Mouse (Mus musculus) spleen, adult 2 months (tissue): Measurements from ENCODE around the gene Phf2. TPM values are rescaled to one million over a fixed set of nuclear protein-coding genes. Genes with fewer than 3 reads are reported as not detected.
"Not testable (repeated sequence)": the region's sequence is repeated elsewhere in the genome, so short reads cannot be mapped to it uniquely, and the experiment has no call there.

Experiments
- DNase-seq, 2 experiments: peaks; one replicate each; pipeline versions ENCODE4 v3.0.0 to v3.0.0-alpha.2; 2012 to 2021; ENCODE audit warnings: low spot score in 2 of 2, low read depth in 1 of 2
- H3K27ac ChIP-seq: fragments of 200-500 bp; 2 replicates; pipeline ENCODE4 v1.5.1; 2012; ENCODE audit warnings: low read length, inconsistent platforms; ENCODE audit not compliant: insufficient read depth
- H3K27me3 ChIP-seq: fragments of 200-500 bp; 2 replicates; pipeline ENCODE4 v1.6.1; 2012; ENCODE audit warnings: mild to moderate bottlenecking, moderate library complexity, low read length, inconsistent platforms; ENCODE audit not compliant: control insufficient read depth, insufficient read depth
- H3K36me3 ChIP-seq: fragments of 200-500 bp; 2 replicates; pipeline ENCODE4 v1.6.1; 2012; ENCODE audit warnings: mild to moderate bottlenecking, low read length, inconsistent platforms; ENCODE audit not compliant: control insufficient read depth, insufficient read depth
- H3K4me1 ChIP-seq: fragments of 200-500 bp; 2 replicates; pipeline ENCODE4 v1.6.1; 2011; ENCODE audit warnings: inconsistent platforms; ENCODE audit not compliant: control insufficient read depth, insufficient read depth, insufficient read length
- H3K4me3 ChIP-seq: fragments of 200-500 bp; 2 replicates; pipeline ENCODE4 v1.5.1; 2011; ENCODE audit warnings: mild to moderate bottlenecking, inconsistent platforms; ENCODE audit not compliant: insufficient read depth, insufficient read length; ENCODE audit errors: extremely low read depth
- CTCF ChIP-seq: fragments of 200-500 bp; IDR thresholded peaks from 2 replicates; pipeline ENCODE4 v1.5.1; 2011; ENCODE audit warnings: mild to moderate bottlenecking, inconsistent platforms; ENCODE audit not compliant: insufficient read depth, insufficient read length, insufficient replicate concordance; ENCODE audit errors: extremely low read depth
- POLR2A ChIP-seq: fragments of 200-500 bp; IDR thresholded peaks from 2 replicates; pipeline ENCODE4 v1.6.1; 2011; ENCODE audit warnings: low read depth, low read length, inconsistent platforms
- WGBS: fragments of 180-500 bp; shearing (Covaris S2); methylation state at CpG from one replicate; pipeline ENCODE4 v1.1.7; 2018; 5-methylcytosine and 5-hydroxymethylcytosine counted together
- polyA plus RNA-seq: library from polyadenylated mRNA; depleted of rRNA; stranded (reverse); fragments of >200 nt; gene quantifications from 2 replicates; pipeline ENCODE4 v1.2.3, GENCODE M21; 2012

Phf2 gene
- polyA plus RNA-seq, 1 experiment, result 16.4 TPM

DNA sequence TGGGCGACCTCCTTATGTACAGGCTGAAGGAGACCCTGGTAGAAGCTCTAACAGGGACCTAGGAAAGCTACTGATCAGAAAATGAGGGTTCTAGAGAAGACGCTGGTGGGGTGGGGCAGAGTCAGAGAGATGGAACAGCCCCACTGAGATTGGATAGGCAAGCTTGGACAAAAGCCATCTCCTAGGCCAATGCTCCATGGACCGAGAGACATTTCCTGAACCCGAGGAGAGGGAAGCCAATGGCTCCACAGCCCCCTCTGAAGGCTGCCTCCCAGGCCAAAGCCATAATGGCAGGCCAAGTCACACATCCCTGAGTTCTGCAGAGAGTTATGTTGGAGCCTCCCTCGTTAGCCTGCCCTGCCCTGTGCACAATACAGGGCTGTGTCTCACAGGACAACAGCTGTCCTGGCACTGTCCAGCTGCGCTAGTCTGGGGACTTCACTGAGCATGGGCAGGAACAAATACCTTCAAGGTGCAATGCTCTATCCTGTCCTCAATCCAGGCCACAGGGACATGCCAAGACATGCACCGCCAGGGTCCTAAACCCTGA, 60.6 kb downstream of the Phf2 start:
- no peak for DNase-seq
- Histone ChIP-seq H3K27ac (no peak overlapping the region), H3K36me3 (peaks cover 47% of the 10 kb centered on the region), H3K4me1 (no peaks in the 10 kb centered on the region), H3K27me3 (no peaks in the 10 kb centered on the region), H3K4me3 (no peak overlapping the region)
- 92% methylated on average over 7 of the region's 7 CpGs for WGBS
- TF ChIP-seq CTCF, result no peak
- TF ChIP-seq POLR2A, result no peak

GRCm38 (mm10) chr13:48809668-48810067, 61.3 kb downstream of the Phf2 start:
- not testable (repeated sequence) for H3K27me3 ChIP-seq, H3K4me3 ChIP-seq, H3K4me1 ChIP-seq, DNase-seq, H3K27ac ChIP-seq
- H3K36me3 ChIP-seq, result peaks cover 44% of the 10 kb centered on the region
- 92% methylated on average over 4 of the region's 4 CpGs for WGBS

DNA sequence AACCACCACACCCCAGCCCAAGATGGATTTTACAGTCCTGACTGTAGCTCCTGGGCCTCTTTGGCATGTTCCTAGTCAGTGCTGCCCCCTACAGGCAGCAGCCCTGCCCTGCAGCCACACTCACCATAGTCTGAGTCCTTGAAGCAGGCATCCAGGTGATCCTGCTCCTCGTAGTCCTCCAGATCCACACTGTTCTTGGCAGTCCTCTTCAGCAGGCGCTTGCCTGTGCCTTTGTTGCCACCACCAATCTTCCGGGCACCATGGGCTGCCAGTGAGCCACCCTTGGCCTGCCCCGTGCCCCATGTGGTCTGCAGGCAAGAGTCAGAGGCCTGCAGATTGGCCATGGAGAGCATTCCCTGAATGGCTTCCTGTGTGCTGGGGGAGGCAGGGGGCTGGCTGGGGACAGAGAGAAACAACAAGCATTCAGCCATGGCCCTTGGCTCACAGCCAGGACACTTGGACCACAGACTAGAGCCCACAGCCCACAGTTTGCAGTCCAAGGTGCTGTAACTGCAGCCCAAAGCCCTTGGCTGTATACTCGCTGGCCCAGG, 63.4 kb downstream of the Phf2 start:
- TF ChIP-seq POLR2A, result no peak
- TF ChIP-seq CTCF, result peak; percentile 62; the same call in 1 of the 2 replicates
- 95% methylated on average over 5 of the region's 5 CpGs for WGBS
- H3K4me3 ChIP-seq, result no peak overlapping the region
- DNase-seq, result peak in 1 of 2 experiments; percentile 26
- H3K36me3 ChIP-seq, result peaks cover 53% of the 10 kb centered on the region
- no peaks in the 10 kb centered on the region for H3K4me1 ChIP-seq
- no peaks in the 10 kb centered on the region for H3K27me3 ChIP-seq
- H3K27ac ChIP-seq, result no peak overlapping the region

- Histone ChIP-seq H3K27ac (no peak overlapping the region), H3K4me3 (no peak overlapping the region), H3K27me3 (no peaks in the 10 kb centered on the region), H3K4me1 (no peaks in the 10 kb centered on the region), H3K36me3 (peaks cover 46% of the 10 kb centered on the region)
- TF ChIP-seq CTCF (no peak), POLR2A (no peak)
- no peak for DNase-seq
- 93% methylated on average over 15 of the region's 15 CpGs for WGBS
Measured at GRCm38 (mm10) chr13:48802181-48802580, 68.7 kb downstream of the Phf2 start.

- Histone ChIP-seq H3K27ac (no peak overlapping the region), H3K27me3 (no peaks in the 10 kb centered on the region), H3K36me3 (peaks cover 36% of the 10 kb centered on the region), H3K4me3 (no peak overlapping the region), H3K4me1 (no peaks in the 10 kb centered on the region)
- TF ChIP-seq POLR2A (no peak), CTCF (peak; percentile 77; the same call in 1 of the 2 replicates)
- 44% methylated on average over 11 of the region's 11 CpGs for WGBS
- DNase-seq, result peak in 1 of 2 experiments; percentile 57
Measured at GRCm38 (mm10) chr13:48800850-48801546, 69.9 kb downstream of the Phf2 start.

GRCm38 (mm10) chr13:48798256-48798771, 72.6 kb downstream of the Phf2 start:
- H3K27me3 ChIP-seq, result no peaks in the 10 kb centered on the region
- H3K4me3 ChIP-seq, result no peak overlapping the region
- no peak overlapping the region for H3K27ac ChIP-seq
- no peak for TF ChIP-seq CTCF
- TF ChIP-seq POLR2A, result no peak
- H3K36me3 ChIP-seq, result peaks cover 15% of the 10 kb centered on the region
- DNase-seq, result no peak
- WGBS, result 80% methylated on average over 14 of the region's 14 CpGs
- no peaks in the 10 kb centered on the region for H3K4me1 ChIP-seq

DNA sequence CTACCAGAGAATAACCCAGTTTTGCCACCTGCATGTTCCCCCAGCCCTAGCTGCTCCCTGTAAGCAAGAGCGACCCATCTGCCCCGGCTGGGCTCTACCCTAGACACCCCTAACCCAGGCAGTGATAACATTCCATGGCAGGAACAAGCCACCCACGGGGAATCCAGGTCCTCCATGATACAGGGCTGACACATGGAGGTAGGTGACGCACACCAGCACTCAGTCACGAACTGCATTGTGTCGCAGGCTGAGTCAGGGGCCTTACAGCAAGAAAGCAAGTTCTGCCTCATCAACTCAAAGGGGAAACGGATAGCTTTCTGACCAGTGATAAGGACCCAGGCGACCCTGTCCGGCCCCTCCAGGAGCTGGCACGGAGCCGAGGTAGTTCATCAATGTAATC, 74.0 kb downstream of the Phf2 start:
- TF ChIP-seq POLR2A (no peak), CTCF (no peak)
- DNase-seq, result no peak
- 82% methylated on average over 11 of the region's 11 CpGs for WGBS
- Histone ChIP-seq H3K4me3 (no peak overlapping the region), H3K27ac (no peak overlapping the region), H3K4me1 (no peaks in the 10 kb centered on the region), H3K36me3 (peaks cover 6% of the 10 kb centered on the region), H3K27me3 (no peaks in the 10 kb centered on the region)
